Mouse (Mus musculus) kidney, adult 9 months (tissue): ENCODE data around the gene Zfp219.

Source experiments
- DNase-seq: peaks from one replicate; pipeline ENCODE4 v3.0.0; 2022

The Zfp219 gene

DNA sequence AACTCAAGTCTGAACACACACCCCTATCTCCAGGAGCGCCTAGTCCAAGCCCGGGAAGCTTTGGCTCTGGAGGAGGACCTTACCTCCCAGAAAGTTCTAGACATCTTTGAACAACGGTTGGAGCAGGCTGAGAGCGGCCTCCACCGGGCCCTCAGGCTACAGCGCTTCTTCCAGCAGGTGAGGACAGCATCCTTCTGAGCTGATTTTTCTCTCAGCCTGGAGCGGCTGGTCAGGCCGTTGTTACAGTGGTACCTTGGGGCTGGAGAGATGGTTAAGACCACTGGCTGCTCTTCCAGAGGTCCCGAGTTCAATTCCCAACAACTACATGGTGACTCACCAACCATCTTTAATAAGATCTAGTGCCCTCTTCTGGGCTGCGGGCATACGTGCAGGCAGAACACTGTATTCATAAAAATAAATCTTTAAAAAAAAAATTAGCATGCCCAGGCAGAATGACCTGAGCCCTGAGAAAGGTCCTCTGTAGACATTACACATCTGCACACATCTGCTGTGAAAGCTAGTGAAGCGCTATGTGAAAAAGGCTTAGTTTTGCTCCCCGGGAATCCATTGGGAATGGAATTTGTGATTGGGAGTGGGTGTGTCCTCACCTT, 24.2 kb downstream of the Zfp219 start:
- DNase-seq, result no peak

DNA sequence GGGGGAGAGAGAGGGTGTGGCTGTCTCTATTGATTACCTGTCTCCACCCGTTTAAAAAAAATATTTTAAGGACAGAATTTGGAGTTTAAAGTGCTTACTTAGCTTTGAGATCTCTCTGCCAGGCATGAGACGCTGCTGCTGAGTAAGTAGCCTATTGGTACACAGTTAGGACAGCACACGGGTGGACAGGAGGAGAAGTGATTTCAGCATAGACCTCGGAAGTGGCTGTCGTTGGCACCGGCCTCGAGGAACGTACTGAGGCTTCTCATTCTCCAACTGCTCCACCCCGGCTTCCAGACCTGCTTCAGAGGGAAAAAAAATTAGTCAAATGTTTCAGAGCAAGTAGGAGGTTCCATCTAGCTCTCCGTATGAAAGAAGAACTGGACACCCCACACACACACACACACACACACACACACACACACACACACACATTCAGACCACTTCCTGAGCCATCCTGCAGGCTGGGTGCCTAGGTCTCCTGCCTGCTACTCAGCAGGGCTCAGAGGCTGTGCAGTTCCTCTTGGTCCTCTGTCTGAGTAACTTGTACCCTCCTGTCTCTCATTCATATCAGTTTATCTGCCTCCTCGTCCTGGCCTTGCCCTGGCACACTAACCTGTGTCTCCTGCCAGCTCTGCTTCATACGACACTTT, 25.2 kb downstream of the Zfp219 start:
- no peak for DNase-seq

DNA sequence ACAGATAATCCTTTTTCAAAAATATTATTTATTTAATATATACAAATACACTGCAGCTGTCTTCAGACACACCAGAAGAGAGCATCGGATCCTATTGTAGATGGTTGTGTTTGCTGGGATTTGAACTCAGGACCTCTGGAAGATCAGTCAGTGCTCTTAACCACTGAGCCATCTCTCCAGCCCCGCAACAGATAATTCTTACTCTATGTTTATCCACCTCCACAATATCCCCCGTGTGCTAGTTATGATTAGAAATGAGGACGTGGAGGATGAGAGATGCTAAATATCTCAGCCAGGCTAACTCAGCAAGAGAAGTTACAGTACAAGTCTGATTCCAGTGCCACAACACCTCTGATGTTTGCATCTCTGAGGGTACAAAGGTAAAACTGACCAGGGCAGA, 26.1 kb downstream of the Zfp219 start:
- DNase-seq, result no peak

DNA sequence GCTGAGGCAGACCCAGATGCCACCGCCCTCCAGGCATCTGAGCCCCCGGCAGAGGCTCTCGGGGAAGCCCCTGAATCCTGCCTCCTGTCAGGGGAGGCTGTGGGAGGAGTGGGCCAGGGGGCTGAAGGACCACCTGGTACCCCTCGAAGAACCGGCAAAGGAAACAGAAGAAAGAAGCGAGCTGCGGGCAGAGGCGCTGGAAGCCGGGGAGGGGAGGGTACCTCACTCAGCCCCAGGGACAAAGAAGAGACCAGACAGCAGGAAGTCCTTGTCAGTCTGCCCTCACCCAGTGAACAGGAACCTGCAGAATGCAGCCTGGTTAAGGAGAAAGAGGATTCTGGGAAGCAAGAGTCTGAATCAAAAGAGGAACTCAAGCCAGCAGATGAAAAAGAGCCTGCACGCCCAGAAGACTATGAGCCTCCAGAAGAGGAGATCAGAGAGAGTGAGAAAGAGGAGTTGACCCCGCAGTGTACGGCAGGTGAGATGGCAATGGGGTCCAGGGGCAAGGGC, 31.0 kb downstream of the Zfp219 start:
- no peak for DNase-seq

DNA sequence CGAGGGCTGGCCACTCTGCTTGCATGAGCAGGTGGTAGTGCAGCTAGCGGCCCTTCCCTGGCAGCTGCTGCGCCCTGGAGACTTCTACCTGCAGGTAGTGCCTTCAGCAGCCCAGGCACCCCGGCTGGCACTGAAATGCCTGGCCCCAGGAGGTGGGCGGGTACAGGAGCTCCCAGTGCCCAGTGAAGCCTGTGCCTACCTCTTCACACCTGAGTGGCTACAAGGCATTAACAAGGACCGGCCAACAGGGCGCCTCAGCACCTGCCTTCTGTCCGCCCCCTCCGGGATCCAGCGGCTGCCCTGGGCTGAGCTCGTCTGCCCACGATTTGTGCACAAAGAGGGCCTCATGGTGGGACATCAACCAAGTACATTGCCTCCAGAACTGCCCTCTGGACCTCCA, 31.8 kb downstream of the Zfp219 start:
- peak; percentile 83 for DNase-seq

DNA sequence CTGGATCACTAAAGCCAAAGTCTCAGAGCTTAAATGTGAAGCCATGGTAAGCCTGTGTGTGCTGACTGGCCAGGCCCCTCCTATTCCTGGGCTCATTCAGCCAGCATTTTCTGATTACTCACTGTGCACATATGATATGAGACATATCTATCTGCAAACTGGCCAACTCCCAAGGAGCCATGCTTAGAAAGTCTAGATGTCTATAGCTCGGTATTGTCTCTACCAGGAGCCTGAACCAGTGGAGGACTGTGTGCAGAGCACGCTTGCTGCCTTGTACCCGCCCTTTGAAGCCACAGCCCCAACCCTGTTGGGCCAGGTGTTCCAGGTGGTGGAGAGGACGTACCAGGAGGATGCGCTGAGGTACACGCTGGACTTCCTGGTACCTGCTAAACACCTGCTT, 33.4 kb downstream of the Zfp219 start:
- no peak for DNase-seq

DNA sequence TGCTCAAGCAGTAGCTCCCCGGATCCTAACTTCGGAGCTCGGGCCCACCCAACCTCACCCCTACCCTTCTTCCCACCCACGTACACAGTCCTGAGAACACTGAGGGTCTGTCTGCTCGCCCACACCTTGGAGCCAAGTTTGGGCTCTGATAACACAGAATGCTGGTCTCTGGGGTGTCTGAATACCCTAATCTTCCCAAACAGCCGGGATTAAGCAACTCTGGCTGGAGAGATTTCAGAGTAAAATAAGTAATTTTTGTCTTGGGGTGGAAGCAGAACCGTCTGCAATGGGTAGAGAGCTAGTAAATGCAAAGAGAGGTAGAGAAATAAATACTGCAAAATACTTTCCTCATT, 34.4 kb downstream of the Zfp219 start:
- DNase-seq, result no peak

DNA sequence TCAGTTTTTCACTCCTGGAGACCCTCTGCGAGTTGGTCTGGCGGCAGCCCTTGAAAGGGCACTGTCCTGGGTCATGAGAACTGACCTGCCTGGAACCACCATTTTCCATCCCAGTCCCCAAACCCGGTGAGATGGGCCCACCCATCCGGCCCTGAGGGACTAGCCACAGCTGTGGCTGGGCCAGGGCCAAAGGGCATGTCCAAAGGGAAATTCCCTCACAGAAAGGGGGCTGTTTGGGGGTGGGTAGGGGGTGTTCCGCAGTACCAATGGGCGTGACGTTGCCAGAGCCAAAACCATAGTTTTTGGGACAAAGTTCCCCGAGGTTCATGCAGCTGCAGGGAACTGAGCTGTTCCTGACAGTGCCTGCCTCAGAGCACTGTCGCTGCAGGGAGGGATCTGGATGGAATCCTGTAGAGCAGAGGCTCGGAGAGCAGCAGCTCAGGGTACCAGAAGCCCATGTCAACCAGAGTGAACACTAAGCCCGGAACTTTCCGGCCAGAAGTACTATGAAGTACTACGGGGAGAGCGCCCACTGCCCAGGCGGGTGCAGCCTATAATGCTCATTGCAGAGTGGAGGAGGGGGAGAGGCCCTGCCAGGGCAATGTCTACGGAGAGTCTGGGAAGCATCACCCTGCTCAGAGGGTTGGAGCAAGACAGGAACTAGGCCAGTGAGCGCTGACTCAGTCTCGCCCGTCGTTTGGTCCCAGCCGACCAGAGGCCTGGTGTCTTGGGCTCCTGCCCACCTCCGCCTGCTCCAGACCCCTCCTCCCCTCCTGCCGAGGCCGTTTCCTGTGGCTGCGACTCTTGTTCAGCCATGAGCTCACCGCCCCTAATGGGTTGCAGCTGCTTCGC, 35.0 kb downstream of the Zfp219 start:
- DNase-seq, result peak; percentile 51

DNA sequence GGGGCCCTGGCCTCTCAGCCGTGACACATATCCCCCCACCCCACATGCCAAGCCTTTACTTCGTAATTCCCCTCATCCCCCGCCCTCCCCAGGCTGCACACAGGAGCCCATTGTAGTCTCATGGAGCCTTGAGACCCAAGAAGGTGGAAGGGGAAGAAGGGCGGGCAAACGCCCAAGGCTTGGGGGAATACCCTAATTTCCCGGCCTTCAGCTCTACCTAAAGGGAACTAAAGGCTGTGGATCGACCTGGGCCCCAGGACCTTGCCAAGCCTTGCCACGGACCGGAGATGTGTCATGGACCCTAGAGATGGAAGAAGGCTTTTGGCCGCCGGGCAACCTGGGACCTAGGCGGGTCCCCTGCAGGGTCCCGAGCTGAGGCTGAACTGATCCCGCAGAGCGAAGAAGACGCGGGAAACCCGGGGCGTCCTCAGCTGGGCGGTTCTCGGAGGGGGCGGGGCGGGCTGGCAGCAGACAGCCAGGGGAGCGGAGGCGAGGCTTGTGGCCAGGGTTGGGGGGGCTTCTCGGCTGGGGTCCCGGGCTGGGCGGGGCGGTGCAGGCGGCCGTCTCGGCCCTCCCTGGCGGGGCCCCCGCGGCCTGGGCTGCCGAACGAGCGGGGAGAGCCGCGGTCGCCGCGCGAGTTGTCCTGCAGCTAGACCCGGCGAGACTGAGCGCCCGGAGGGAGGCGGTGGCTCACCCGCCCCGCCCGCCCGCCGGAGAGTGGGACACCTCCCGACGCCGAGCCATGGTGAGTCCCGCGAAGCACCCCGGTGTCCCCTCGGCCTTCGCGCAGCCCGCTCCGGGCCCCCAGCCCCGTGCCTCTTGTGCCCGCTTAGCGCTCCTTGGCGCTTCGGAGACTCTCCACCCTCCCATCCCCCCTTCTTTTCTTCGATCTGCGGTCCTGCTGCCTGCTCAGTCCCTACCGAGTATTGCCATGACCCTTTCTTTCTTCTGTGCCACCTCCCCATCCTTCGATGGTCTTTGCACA, 36.0 kb downstream of the Zfp219 start, which contains the start of gene Arhgef40:
TSS of gene Arhgef40 (plus strand) at position 473 of the 985 bp plus-strand sequence.
- DNase-seq, result peak; percentile 61

DNA sequence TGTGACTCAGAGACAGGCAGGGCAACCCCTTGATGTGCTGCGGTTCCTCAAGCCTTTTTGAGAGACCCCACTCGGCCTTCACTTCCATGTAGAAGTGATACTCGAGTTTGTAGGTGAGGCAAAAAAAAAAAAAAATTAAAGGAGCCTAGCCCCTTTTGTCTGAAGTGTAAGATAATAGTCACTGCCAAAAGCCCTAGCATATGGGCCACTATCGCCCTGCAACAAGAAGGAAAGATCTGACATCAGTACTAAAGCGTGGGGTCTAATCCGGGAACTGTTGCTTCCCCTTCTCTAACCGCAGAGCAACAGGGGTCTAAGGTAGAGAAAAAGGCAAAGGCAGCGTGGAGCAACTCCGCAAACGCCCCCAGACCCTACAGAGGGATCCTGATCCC, 36.7 kb downstream of the Zfp219 start:
- no peak for DNase-seq

DNA sequence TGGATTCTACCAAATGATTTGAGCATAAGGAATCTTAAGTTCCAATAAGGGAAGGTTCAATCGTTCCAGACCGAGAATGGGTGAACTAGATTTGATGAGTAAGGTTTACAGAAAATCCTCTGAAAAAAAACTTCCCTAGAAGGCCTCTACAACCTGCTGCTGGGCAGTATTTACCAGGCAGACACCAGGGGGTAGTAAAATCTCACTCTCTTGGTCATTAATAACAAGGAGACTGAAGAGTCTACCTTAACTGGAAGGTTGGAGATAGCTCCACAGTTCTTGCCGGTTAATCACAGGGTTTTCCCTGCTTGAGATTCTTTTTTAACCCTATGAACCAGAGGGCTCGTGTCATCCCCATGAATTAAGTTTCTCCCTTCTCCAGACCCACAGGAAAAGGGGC, 37.3 kb downstream of the Zfp219 start:
- no peak for DNase-seq

DNA sequence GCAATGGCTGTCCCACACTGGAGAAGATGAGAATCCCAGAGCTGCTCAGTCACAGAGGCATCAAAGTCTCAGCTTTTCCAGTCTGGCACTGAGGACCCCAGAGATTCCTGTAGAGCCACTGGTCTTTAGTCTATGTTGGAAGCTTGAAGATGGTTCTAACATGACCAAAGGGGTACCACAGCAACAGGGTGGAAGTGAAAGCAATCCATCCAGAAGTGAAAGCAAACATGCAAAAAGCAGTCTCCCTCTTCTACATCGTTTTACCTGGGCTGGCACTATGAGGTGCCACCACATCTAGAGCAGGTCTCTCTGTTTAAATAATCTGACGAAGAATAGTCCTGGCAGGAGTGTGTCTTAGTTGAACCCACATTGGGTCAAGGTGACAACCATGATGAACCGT, 41.3 kb downstream of the Zfp219 start:
- DNase-seq, result no peak

DNA sequence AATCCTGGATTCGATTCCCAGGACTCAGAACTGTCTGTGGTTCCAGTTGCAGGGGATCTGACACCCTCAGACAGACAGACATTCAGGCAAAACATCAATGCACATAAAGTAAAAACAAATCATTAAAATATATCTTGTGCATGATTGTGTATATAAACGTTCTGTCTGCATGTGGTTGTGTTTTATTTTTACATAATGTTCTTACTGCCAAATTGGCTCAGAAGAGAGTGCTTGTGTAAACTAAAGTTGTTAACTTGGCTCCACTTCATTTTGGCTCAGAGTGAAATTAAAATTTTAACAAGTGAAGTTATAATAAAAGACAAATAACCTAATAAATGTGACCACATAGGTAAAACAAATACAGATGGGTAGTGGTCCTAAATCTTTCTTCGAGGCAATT, 53.1 kb downstream of the Zfp219 start:
- no peak for DNase-seq

DNA sequence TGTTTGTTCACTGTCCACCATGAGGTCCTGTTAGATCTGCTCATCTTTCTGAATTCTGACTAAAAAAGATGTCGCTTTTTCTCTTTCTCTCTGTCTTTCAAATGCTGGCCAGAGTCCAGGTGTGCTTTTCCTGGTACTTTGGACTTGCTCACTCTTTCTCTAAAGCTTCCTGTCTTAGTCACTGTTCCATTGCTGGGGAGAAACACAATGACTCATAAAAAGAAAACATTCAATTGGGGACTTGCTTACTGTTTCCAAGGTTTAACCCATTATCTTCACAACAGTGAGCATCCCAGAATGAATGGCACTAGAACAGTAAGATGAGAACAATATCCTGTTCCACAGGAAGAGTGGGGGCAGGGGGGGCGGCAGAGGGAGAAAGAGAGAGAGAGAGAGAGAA, 60.2 kb downstream of the Zfp219 start:
- no peak for DNase-seq
